Mouse (Mus musculus) lung, postnatal 0 days (tissue): Measurements from ENCODE around the gene Fsd1l.

Experiments used
- CTCF ChIP-seq: IDR thresholded peaks from 2 replicates; pipeline ENCODE4 v1.5.1; 2016; ENCODE audit warnings: antibody characterized with exemption, mild to moderate bottlenecking
- EP300 ChIP-seq: IDR thresholded peaks from 2 replicates; pipeline ENCODE4 v1.6.1; 2016; ENCODE audit warnings: antibody characterized with exemption, mild to moderate bottlenecking, control low read depth

GRCm38 (mm10) chr4:53749831-53750230 is 118.6 kb downstream of the Fsd1l start:
- TF ChIP-seq CTCF: no peak
- TF ChIP-seq EP300: no peak
